Mouse (Mus musculus) embryo, embryonic 9.5 days (tissue): ENCODE results near the gene Wt1.

Source experiments
- DNase-seq: peaks from one replicate; pipeline ENCODE4 v3.0.0-alpha.2; 2017; ENCODE audit errors: extremely low spot score

The Wt1 gene

GRCm38 (mm10) chr2:105126691-105127530, 582 bp downstream of the Wt1 start:
- peak; percentile 65 for DNase-seq

GRCm38 (mm10) chr2:105127531-105128480, 1.5 kb downstream of the Wt1 start:
- DNase-seq, result peak; percentile 65

- DNase-seq, result peak; percentile 38
These were observed 2.2 kb downstream of the Wt1 start for GRCm38 (mm10) chr2:105128564-105128963.

GRCm38 (mm10) chr2:105130351-105131060, 4.2 kb downstream of the Wt1 start:
- peak; percentile 47 for DNase-seq

- peak; percentile 37 for DNase-seq
These were observed 4.9 kb downstream of the Wt1 start for GRCm38 (mm10) chr2:105131061-105131810.

GRCm38 (mm10) chr2:105131811-105132100, 5.4 kb downstream of the Wt1 start:
- peak; percentile 19 for DNase-seq

- peak; percentile 61 for DNase-seq
These were observed 6.0 kb downstream of the Wt1 start for GRCm38 (mm10) chr2:105132300-105132699.

GRCm38 (mm10) chr2:105132933-105133795, 6.8 kb downstream of the Wt1 start:
- DNase-seq, result peak; percentile 41

- DNase-seq, result peak; percentile 38
These were observed 8.0 kb downstream of the Wt1 start for GRCm38 (mm10) chr2:105134296-105134695.

- no peak for DNase-seq
These were observed 13.1 kb downstream of the Wt1 start for GRCm38 (mm10) chr2:105139471-105139870.

GRCm38 (mm10) chr2:105141371-105141770, 15.0 kb downstream of the Wt1 start:
- DNase-seq, result no peak

- no peak for DNase-seq
These were observed 17.4 kb downstream of the Wt1 start for GRCm38 (mm10) chr2:105143731-105144130.

GRCm38 (mm10) chr2:105151544-105151943, 25.2 kb downstream of the Wt1 start:
- no peak for DNase-seq

- DNase-seq, result no peak
These were observed 26.7 kb downstream of the Wt1 start for GRCm38 (mm10) chr2:105153046-105153445.

- DNase-seq, result no peak
These were observed 34.6 kb downstream of the Wt1 start for GRCm38 (mm10) chr2:105160949-105161348.

GRCm38 (mm10) chr2:105162763-105163162, 36.4 kb downstream of the Wt1 start:
- DNase-seq, result no peak

- DNase-seq, result no peak
These were observed 41.8 kb downstream of the Wt1 start for GRCm38 (mm10) chr2:105168137-105168536.

GRCm38 (mm10) chr2:105174254-105174653, 47.9 kb downstream of the Wt1 start:
- DNase-seq, result no peak

GRCm38 (mm10) chr2:105178871-105179270, 52.5 kb downstream of the Wt1 start:
- DNase-seq, result no peak

GRCm38 (mm10) chr2:105182501-105182900, 56.2 kb downstream of the Wt1 start:
- peak; percentile 15 for DNase-seq
